Mouse (Mus musculus) frontal cortex, postnatal 14 days (tissue): ENCODE results near the gene Ghdc.
A peak's percentile ranks its signal among the peaks of the same experiment; 100 is the strongest.

Experiments used
- DNase-seq, 2 experiments: peaks; one replicate each; pipeline ENCODE4 v3.0.0; 2022; ENCODE audit warnings: low spot score in 2 of 2

The Ghdc gene

GRCm38 (mm10) chr11:100747114-100747513 is 23.6 kb downstream of the Ghdc start:
- DNase-seq, result no peak

- DNase-seq, result no peak
Observed at GRCm38 (mm10) chr11:100746546-100746945, 24.2 kb downstream of the Ghdc start.

GRCm38 (mm10) chr11:100745085-100745484 is 25.7 kb downstream of the Ghdc start:
- no peak for DNase-seq

- no peak for DNase-seq
Observed at GRCm38 (mm10) chr11:100741348-100741747, 29.4 kb downstream of the Ghdc start.

DNA sequence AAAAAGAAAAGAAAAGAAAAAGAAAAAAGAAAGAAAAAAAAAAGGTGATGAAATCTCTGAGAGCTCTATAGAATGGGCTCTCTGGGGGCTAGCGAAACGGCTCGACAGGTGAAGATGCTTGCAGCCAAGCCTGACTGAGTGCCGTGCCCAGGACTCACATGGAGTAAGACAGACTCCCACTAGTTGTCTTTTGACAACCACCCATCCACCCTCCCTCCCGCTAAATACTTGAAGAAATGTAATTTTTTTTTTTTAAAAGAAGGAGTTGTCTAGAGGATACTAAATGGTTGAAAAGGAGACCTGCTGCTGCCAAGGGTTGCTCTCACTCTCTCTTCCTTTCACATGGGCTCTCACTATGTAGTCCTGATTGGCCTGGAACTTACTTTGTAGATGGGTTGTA is 32.0 kb downstream of the Ghdc start:
- DNase-seq, result no peak

DNA sequence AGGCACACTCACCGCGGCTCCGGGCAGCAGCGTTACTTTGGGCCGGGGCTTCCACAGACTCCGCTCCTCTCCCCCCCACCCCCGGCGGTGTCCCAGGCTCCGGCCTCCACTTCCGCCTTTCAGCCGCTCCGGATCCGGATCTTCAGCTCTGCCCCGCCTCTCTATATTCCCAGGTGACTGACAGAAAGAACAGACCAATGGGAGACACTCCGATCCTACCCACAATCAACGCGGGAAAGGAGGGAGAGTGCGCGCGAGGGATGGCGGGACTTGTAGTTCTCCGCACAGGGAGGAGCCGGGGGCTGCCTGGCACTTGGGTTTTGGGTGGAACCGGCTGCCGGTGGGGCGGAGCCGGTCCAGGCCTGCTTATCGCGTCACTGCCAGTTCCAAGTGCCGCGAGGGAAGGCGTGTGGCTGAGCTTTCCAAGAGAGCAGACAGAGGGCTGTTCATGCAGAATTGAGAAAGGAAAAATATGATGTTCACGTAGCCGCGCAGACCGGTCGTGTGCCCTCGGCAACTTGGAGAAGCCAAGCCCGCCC is 32.6 kb downstream of the Ghdc start, which contains the start of gene Rab5c:
Gene Rab5c, minus strand, starts transcription at position 150 of the 539 bp plus-strand sequence.
- peak; percentile 98 for DNase-seq

DNA sequence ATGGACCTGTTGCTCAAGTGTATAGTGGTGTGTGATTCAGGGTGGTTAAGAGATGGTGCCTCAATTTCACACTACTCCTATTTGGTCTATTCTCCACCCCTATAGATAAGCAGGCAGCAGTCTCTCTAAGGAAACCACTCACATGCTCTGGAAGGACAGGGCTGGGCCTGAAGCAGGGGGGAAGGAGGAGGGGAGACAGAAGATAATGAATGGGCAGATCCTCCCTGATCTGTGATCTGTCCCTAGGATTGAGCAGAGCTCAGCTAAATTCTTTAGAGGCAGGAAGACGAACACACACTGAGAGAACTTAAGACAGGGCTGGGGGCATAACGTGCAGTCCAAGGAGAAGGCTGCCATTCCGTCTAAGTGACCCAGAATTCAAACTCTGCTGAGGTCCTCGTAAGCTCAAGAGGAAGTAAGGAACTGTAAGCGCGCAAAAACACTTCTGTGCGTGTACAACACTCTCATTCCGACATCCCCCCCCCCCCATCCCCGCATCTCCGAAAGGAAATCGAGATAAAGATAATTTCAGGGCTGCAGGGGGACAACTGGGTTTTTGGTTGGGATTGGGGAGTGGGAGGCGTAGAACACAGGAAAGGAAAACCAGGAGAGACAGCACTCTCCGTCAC is 33.5 kb downstream of the Ghdc start:
- no peak for DNase-seq

GRCm38 (mm10) chr11:100736746-100737080 is 34.0 kb downstream of the Ghdc start:
- no peak for DNase-seq

DNA sequence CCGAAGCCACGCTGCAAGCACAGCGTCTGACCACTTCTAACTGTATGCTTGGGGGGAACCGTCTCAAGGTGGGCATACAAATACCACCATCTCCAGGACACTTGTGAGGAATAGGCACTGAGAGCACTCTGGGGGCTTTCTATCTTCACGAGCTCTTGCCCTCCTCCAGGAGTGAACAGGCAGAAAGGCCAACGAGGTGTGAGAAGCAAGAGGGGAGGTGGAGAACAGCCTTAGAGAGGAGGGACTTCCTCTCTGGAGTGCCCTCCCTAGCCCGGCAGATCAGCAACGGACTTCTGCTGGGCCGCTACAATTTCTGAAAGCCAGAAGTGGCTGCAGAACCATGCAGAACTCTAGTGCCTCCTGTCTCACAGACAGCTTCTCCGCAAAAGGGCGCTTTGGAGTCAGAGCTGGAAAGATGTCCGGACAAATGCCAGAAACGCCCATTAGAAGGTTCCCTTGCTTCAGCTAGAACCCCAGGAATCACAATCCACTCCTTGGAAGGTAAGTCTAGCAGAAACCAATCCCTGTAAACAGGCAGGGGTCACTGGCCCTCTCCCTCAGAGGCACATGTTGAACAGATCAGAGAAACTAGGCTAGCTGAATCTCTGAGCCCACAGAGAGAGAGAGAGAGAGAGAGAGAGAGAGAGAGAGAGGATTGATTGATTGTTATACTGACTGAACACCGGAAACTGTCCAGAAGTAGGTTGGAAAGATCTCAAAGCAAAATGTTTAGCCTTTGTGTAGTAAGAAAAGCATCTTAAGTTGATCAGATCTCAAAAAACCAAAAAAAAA is 34.6 kb downstream of the Ghdc start:
- DNase-seq, result no peak

GRCm38 (mm10) chr11:100735134-100735865 is 35.5 kb downstream of the Ghdc start:
- DNase-seq, result no peak

- no peak for DNase-seq
Observed at GRCm38 (mm10) chr11:100730477-100731205, 40.1 kb downstream of the Ghdc start.

DNA sequence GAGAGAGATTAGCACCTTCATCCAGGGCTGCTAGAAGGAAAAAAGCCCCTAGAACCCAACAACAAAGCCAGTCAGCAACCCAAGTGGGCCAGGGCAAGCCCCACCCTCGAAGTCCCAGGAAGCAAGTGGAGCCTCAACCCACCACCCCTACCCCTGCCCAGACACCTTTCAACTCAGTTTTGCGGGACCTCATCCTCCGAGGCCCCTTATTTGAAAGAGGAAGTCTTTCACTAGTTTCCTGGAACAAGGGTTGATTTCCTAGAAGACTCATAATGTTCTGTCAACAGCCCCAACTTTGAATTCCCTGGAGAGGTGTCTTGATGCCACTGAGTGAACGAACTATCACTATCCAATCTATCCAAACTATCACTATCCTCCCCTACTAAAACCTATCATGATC is 40.8 kb downstream of the Ghdc start:
- DNase-seq, result no peak

DNA sequence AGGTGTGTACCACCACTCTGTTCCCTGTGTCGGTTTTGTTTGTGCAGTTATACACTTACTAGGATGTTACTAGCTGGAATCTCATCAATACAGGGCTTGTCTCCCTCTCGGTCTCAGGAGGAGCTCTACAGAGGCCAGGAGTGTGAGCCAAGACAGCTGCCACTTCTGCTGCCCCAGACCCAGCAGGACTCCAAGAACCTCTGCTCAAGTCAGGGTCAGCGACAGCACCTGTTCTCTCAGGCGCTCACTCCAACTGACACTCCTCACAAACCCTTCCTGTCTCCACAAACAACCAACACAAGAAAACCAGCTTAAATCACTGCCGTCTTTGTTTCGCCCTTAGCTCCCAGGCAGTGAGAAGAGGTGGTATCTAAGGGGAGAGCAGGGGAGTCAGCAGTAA is 42.2 kb downstream of the Ghdc start:
- DNase-seq, result no peak

DNA sequence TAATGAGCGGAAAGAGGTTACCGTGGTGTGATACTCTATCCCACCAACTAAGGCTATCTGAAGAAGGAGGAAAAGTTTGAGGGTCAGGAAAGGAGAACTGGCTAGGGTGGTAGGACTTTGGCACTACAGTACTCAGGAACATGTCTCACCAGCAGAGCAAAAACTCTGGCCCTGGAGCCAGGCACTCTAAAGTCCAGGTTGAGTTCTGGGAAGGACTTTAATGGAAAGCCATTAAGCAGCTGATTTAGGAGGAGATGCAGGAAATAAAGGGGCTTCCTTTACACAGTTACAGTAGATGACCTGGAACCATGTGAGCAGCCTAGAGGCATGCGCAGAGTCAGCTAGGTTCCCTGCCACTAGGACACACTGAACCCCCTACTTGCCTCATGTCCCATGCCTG is 43.6 kb downstream of the Ghdc start:
- no peak for DNase-seq

GRCm38 (mm10) chr11:100724919-100725512 is 45.7 kb downstream of the Ghdc start:
- no peak for DNase-seq

DNA sequence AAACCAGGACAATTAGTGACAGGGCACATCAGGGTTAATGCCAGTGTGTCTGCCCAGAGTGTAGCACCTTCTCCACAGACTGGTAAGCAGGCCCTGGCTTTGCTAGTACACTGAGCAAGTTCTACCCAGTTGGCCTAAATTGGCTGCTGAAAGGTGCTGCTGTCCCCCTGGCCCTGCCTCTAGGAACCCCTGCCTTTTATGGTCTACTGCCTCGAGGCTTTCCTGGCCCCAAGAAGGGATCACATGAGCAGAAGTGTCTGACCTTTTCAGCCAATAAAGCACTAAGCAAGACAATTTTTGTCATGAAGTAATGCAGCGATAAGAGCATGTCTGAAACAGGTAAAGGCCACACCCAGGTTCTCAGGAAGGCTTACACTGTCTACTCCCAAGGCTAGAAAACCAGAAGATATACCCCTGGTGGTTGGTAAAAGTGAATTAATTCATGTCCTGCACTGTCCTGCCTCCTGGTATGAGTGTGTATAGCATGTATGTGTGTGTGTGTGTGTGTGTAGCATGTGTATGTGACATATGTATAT is 48.2 kb downstream of the Ghdc start:
- DNase-seq, result no peak

DNA sequence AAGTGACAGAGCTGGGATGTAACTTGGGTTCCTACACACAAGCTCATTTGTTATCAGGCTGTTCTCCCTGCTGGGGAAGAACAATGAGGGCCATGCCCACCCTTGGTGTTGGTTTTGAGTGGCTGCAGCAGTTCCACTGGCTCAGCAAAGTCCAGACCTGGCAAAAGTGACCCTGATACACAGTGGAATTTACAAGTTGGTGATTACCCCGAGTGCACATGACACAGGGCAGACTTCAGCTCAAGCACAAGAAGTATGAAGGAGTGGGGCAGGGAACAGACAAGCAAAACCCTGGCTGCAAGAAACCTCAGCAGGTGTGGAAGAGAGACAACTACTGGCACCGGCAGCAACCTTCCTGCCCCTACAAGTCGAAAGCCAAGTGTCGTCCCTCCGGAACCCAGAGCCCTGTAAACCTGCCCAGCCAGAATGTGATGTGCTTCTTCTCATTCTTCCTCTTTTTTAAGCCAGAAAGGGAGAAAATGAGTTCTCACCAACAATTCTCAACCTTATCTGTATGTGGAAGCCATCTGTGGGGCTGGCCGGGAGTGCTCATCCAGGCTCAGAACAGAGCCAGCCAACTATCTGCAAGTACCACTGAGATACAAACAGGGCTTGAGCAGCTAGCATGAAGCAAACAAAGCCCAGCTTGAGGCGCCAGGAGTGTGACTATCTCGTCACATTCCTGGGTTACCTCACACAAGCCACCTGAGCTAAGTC is 48.8 kb downstream of the Ghdc start:
- DNase-seq, result no peak

DNA sequence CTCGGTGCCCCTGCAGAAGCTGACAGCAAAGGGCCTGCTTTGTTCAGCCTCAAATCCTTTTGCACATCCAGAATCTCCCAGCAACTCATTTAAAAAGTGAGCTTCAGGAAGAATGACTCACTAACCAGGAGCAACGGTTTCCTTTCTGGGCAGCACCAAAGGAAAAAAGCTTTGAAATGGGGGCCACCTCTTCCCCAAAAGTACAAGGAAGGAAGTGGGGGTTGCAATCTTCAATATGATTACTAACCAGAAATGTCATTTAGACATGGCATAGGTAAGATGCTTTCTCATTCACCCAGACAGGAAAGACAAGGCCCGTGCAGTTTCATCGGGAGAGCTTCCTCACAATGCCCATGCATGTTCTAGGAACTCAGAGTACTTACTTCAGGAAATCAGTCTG is 49.5 kb downstream of the Ghdc start:
- no peak for DNase-seq

DNA sequence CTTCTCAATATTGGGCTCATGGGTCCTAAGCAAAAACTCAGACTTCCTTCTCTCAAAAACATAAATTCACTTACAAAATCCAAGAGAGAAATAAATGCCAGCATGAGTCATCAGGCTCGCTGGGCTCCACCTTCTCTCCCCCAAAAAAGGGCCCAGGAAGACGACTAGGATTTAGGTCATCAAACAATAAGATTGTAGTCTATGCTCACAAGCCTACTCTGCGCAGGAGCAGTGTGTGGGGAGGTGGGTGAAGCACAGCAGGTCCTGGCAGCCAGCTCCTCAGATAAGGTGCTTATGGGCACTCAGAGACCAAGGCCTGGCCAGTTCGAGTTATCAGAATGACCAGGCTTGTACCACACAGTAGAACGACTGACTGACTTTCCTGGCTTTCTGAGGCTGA is 50.4 kb downstream of the Ghdc start:
- DNase-seq, result no peak

- no peak for DNase-seq
Observed at GRCm38 (mm10) chr11:100719893-100720292, 50.9 kb downstream of the Ghdc start.

GRCm38 (mm10) chr11:100719312-100719711 is 51.4 kb downstream of the Ghdc start:
- DNase-seq, result no peak
